Mouse (Mus musculus) gastrocnemius, adult 2 months (tissue): ENCODE data around the gene Efs. TPM values are rescaled to one million over a fixed set of nuclear protein-coding genes. Genes with fewer than 3 reads are reported as not detected.
A peak's percentile ranks its signal among the peaks of the same experiment; 100 is the strongest.
"Not testable (repeated sequence)": the region's sequence is repeated elsewhere in the genome, so short reads cannot be mapped to it uniquely, and the experiment has no call there.

Experiments used
- DNase-seq: peaks from one replicate; pipeline ENCODE4 v3.0.0; 2022
- H3K27ac ChIP-seq: fragments of 200-600 bp; 2 replicates; pipeline ENCODE4 v1.8.1; 2022; ENCODE audit warnings: mild to moderate bottlenecking
- H3K4me3 ChIP-seq: fragments of 200-600 bp; 2 replicates; pipeline ENCODE4 v1.8.1; 2022; ENCODE audit warnings: mild to moderate bottlenecking, moderate library complexity
- CTCF ChIP-seq: fragments of 200-600 bp; IDR thresholded peaks from 2 replicates; pipeline ENCODE4 v1.8.1; 2022; ENCODE audit warnings: antibody characterized with exemption, mild to moderate bottlenecking, moderate library complexity
- intact Hi-C: fragments of 180-260 bp; cut with DNase I; formaldehyde crosslinking; loops from one replicate; pipeline ENCODE4 v1.15.1; 2025
- long read RNA-seq, 2 experiments: library from polyadenylated mRNA; stranded (forward); transcript quantifications; one replicate each; pipeline ENCODE4 v2.0.0; 2021
- total RNA-seq, 2 experiments: library from RNA; stranded (reverse); gene quantifications; 2 replicates each; pipeline ENCODE4 v1.2.3; 2021

The Efs gene
- 1 to 10 TPM; 1.1 to 1.4 TPM for total RNA-seq
- long read RNA-seq, experiment 1: 0 reads
- long read RNA-seq, experiment 2: 0 reads

DNA sequence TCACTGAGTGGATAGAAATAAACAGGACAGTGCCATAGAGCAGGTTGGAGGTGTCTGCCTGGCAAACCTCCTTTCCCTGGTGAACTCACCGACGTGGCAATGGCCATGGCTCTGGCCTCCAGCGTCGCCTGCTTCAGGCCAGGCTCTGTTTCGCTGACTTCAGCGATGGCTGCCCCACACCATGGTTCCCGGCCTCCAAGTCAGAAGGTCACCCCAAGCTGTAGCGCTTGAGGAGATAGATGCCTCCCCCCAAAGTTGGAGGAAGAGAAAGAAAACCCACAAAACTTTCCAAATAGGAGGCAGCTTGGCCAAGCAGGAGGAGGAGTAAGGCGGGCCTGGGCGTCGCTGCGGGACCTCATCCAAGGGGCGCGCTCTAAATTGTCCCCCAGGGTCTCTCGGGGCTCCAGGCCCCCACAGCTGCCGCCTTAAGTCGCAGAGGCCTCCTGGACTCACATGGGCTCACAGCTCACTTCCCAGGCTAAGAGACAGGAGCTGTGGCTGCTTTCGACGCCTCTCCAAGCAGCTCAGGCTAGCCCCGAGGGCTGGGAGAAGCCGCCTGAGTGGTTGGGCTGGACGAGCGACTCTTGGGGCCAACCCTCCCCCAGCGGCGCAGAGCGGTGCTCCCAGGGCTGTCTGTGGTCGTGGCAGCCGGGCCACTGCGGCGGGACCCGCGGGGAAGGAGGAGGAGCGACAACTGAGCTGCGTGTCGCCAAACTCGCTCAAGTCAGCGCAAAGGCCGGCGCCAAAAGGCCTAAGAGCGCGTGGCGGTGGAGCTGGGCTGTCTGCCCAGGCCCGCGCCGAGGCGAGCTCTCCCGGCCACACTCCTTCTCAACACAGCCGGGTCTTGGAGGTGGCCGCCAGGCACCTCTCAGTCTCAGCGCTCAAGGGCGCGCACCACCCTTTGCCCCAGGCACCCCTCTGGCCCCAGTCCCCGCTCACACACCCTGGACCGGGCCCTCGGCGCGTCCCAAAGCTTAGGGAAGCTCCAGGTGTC is at the start of gene Efs:
Gene Efs, minus strand, starts transcription at position 778 of the 994 bp plus-strand sequence.
- Histone ChIP-seq H3K27ac (peak within 1 kb of the TSS; percentile 89), H3K4me3 (peak within 1 kb of the TSS; percentile 77)
- no peak for TF ChIP-seq CTCF
- peak; percentile 81 for DNase-seq
- intact Hi-C loops: no loop called here

DNA sequence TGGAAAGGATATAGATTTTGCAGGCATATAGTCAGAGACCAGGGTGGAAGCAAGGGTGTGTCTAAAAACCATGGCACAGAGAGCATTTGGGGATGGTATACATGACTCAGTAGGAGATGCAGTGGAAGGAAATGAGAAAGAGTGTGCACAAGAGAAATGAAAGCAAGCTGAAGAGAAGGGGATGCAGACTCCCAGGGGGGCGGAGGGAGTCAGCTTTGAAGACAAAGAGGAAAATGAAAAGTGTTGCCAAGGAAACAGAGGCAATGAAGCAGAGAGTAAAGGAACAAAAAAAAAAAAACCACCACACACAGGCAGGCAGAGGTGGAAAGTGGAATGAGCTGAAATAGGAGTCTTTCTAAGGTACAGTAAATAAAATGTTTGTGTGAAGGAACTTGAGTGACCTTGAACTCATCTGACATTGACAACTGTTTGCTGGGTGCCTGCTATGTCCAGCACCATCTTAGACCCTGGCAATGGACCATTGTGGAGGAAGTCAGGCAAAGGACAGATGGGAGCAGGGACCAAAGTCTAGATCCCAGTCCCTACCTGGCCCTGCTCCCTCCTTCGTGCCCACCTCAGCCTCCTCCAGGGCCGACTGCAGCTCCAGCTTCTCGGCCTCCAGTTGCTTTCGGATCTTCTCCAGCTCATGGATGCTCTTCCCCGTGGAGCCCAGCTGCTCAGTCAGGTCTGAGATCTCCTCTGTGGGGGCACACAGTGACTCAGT is 48.3 kb upstream of the Efs start:
- Histone ChIP-seq H3K27ac (no peak overlapping the region), H3K4me3 (no peak overlapping the region)
- no peak for TF ChIP-seq CTCF
- DNase-seq: no peak
- intact Hi-C loops: no loop called here

DNA sequence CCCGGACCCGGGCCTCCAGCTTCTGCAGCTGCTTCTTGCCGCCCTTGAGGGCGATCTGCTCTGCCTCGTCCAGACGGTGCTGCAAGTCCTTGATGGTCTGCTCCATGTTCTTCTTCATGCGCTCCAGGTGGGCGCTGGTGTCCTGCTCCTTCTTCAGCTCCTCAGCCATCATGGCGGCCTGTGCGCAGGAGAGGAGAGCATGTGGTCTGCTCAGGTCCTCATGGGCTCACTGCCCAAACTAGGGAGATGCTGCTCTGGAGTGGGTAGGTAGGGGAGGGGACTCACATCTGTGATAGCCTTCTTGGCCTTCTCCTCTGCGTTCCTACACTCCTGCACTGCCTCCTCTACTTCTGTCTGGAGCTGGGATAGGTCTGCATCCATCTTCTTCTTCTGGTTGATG is 46.9 kb upstream of the Efs start:
- DNase-seq, H3K27ac ChIP-seq, intact Hi-C loops, H3K4me3 ChIP-seq: not testable (repeated sequence)

DNA sequence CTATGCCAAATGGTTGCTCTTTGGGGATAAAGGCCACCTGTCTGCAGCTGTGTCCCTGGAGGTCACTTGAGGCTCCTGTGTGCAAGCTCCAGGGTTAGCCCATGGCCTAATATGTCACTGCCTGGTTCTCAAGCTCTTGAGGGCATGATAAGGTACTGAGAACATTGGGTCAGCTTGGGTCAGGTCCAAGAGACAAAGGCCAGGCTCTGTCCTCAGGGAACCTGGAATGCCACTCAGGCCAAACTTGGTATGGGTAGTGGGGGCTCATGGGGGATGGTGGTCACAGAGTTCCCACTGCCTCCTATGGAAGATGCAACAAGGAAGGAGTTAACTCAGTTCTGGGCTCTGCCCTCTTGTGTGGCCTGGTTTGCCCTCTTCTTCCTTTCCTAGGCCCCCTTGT is 42.4 kb upstream of the Efs start:
- intact Hi-C loops: no loop called here
- no peak for TF ChIP-seq CTCF
- DNase-seq: no peak
- no peak overlapping the region for H3K4me3 ChIP-seq
- H3K27ac ChIP-seq: no peak overlapping the region

- Histone ChIP-seq H3K27ac (no peak overlapping the region), H3K4me3 (no peak overlapping the region)
- no peak for DNase-seq
- intact Hi-C loops: no loop called here
- TF ChIP-seq CTCF: no peak
Observed at GRCm38 (mm10) chr14:54967874-54968273, 41.9 kb upstream of the Efs start.

- intact Hi-C loops: no loop called here
- no peak within 1 kb of the TSS for H3K27ac ChIP-seq
- TF ChIP-seq CTCF: no peak
- H3K4me3 ChIP-seq: no peak within 1 kb of the TSS
- DNase-seq: no peak
Observed at GRCm38 (mm10) chr14:54966320-54966977, 40.5 kb upstream of the Efs start, which contains the start of gene Myh6. Gene Myh6, minus strand, starts transcription at chr14:54966927.

GRCm38 (mm10) chr14:54965631-54966030 is 39.7 kb upstream of the Efs start:
- TF ChIP-seq CTCF: no peak
- Histone ChIP-seq H3K27ac (no peak overlapping the region), H3K4me3 (no peak overlapping the region)
- intact Hi-C loops: no loop called here
- no peak for DNase-seq

DNA sequence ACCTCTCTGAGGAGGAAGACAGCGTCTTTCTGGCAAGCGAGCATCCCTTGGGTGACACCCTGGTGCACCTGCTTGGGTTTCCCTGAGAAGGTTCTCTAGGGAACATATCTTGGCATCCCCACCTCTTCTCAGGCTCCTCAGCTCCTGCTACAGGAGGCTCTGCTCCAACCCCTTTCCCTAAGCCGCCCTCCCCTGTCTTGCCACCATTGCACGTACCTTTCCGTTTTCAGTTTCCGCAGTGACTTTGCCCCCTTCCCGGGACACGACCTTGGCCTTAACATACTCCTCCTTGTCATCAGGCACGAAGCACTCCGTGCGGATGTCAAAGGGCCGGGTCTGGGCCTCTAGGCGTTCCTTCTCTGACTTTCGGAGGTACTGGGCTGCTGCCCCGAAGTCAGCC is 39.1 kb upstream of the Efs start:
- no peak overlapping the region for H3K4me3 ChIP-seq
- H3K27ac ChIP-seq: no peak overlapping the region
- intact Hi-C loops: no loop called here
- DNase-seq: no peak
- TF ChIP-seq CTCF: no peak

DNA sequence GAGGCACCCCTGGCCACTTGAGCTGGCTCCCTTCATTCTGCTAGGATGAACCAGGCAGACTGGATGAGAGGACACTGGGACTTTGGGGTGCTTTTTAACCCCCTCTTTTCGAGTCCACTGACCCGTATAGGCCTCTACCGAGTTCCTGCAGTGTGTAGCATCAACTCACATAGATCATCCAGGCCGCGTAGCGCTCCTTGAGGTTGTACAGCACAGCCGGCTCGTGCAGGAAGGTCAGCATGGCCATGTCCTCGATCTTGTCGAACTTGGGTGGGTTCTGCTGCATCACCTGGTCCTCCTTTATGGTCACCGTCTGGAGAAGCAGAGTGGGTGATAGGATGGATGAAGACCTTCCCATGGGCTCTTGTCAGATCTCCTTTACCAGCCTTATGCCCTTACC is 37.8 kb upstream of the Efs start:
- no peak overlapping the region for H3K27ac ChIP-seq
- TF ChIP-seq CTCF: no peak
- intact Hi-C loops: no loop called here
- H3K4me3 ChIP-seq: no peak overlapping the region
- no peak for DNase-seq

DNA sequence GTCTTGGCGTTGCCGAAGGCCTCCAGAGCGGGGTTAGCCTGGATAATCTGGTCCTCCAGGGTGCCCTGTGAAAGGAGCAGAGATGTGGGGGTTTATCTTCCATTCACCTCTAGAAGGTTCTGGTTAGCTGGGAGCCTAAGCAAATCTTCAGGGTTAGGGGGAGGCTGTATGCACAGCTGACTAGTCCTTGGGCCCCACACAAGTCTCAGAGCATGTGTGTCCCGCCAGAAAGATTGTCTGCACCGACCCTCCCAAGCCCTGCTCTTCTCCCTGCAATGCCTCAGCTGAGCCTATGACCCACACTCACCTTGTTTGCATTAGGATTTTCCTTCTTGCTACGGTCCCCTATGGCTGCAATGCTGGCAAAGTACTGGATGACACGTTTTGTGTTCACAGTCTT is 36.8 kb upstream of the Efs start:
- no peak for DNase-seq
- intact Hi-C loops: no loop called here
- no peak for TF ChIP-seq CTCF
- H3K27ac ChIP-seq: no peak overlapping the region
- H3K4me3 ChIP-seq: no peak overlapping the region

GRCm38 (mm10) chr14:54961487-54961886 is 35.6 kb upstream of the Efs start:
- TF ChIP-seq CTCF: no peak
- no peak overlapping the region for H3K27ac ChIP-seq
- H3K4me3 ChIP-seq: no peak overlapping the region
- no peak for DNase-seq
- intact Hi-C loops: no loop called here

DNA sequence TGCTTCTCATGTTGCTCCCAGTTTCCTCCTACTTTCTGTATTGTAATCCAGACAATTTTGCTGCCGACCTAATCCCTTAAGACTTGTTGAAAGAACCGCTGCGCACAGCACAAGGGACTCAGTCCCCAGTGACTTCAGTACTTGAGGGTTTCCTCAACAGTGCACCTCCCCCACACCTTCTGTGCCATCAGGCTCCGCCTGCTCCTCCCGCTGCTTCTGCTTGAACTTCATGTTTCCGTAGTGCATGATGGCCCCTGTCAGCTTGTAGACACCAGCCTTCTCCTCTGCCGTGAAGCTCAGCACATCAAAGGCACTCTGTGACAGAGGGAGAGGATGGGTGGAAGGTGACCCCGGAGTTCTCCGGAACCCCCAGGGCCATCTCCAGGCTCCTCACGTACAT is 34.8 kb upstream of the Efs start:
- TF ChIP-seq CTCF: no peak
- H3K27ac ChIP-seq: no peak overlapping the region
- DNase-seq: no peak
- no peak overlapping the region for H3K4me3 ChIP-seq
- intact Hi-C loops: no loop called here

DNA sequence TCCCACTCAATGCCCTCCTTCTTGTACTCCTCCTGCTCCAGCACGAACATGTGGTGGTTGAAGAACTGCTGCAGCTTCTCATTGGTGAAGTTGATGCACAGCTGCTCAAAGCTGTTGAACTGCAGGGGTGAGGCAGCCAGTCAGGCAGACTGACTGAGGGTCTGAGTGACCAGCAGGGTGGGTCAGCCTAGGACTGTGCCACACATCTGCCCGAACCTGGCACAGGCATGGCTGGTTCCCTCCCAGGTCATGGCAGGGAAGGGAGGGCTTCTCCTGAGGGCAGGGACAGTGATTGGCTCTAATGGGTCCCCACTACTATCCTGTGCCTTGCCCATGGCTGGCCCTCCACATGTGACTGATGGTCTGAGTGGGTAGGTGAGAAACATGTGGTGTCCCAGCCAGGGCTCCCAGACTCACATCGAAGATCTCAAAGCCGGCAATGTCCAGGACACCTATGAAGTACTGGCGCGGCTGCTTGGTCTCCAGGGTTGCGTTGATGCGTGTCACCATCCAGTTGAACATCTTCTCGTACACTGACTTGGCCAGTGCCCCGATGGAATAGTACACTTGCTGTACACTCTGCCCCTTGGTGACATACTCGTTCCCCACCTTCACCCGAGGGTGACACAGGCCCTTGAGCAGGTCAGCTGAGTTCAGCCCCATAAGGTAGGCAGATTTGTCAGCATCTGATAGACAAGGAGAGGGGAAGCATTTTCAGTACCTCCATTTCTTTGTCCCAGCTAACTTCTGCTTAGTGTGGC is 34.1 kb upstream of the Efs start:
- not testable (repeated sequence) for DNase-seq, H3K27ac ChIP-seq, H3K4me3 ChIP-seq
- intact Hi-C loops: loop anchor here (5.0 kb wide), 1 partner anchor 42 kb away; no protein-coding TSS in a partner anchor
